Mouse (Mus musculus): ENCODE data around the gene Chd1. TPM values are rescaled to one million over a fixed set of nuclear protein-coding genes. Genes with fewer than 3 reads are reported as not detected.

The Chd1 gene
- polyA plus RNA-seq, 1 experiment from 2014 or later, result 14.5 TPM

DNA sequence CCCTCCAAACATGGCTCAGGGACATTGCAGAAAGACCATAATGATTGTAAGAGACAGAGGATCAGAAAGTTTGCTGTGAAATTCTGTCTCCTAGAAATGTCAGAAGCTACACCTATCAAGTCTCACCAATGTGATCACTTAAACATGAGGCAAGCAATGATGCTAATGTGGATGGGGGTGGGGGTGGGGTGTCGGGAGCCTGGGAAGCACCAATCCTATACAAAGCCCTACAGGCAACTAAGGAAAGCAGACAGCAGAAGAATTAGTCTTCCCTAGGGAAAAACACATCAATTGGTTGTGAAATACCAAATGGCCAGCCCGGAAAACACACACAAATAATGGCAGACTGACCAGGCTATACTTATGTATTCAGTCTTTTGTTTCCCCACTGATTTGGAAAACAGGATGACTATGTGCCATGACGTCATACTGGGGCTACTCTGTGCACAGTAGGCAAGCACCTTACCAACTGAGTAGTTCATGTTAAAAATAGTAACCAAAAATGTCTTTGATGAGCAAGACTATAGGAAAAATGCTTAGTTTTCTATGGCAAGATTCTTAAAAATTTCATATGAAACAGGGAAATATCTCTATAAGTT is 94.5 kb downstream of the Chd1 start:
- Histone ChIP-seq H3K4me1 (ENCODE audit: control insufficient read depth, insufficient read depth, low read length) (no peaks in the 10 kb centered on the region), H3K9me3 (replicated peaks; ENCODE audit: control insufficient read depth, low read length, poor library complexity, severe bottlenecking) (no peaks in the 10 kb centered on the region), H3K36me3 (ENCODE audit: control insufficient read depth, insufficient read depth, low read length) (no peaks in the 10 kb centered on the region), H3K27ac (ENCODE audit: low read length) (no peak overlapping the region), H3K4me2 (ENCODE audit: low read length) (no peak overlapping the region), H3K4me3 (ENCODE audit: low read depth, low read length) (no peak overlapping the region), H3K27me3 (ENCODE audit: control insufficient read depth, insufficient read depth, low read depth, low read length) (no peaks in the 10 kb centered on the region), H3K9ac (ENCODE audit: low read depth, low read length) (no peak overlapping the region)
- no peak for ATAC-seq
- 56% methylated on average over 3 of the region's 3 CpGs for WGBS

DNA sequence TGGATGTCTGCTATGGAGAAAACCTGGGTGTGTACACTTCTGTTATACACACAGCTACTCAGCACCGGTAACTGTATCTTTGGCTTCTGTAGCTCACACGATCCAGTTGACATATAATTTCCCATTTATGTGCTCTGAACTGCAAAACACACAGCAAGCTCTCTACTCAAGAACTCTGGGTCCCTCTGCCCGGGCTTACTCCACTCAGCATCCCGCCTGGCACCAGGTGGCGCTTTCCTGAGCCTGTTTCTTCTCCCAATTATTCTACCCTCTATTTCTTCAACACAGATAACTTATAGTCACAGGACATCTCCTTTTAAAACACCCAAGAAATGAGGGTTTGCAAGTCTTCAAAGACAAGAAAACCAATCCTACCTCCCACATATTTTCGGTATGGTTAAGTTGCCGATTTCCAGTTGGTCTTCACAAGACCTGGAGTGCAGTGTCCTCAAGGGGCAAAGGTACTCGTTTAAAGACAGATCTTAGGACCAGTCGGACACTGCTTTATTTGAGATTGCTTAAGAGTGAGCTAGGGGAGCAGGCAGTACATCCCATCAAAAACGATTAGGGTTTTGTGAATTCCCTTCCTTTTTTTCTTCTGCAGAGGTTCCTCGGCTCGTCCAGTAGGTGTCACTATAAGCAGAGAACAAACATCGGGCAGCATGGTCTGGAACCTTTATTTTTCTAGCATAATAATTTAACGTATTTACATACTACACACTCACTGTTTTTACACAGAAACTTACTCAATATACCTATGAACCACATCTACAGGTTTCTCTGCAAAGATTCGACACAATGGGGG is 99.4 kb downstream of the Chd1 start:
- peaks cover 11% of the 10 kb centered on the region for H3K36me3 ChIP-seq (ENCODE audit: control insufficient read depth, insufficient read depth, low read length)
- H3K27me3 ChIP-seq (ENCODE audit: control insufficient read depth, insufficient read depth, low read depth, low read length), result no peaks in the 10 kb centered on the region
- peaks cover 14% of the 10 kb centered on the region for H3K4me1 ChIP-seq (ENCODE audit: control insufficient read depth, insufficient read depth, low read length)
- H3K27ac ChIP-seq (ENCODE audit: low read length), result no peak overlapping the region
- H3K9ac ChIP-seq (ENCODE audit: low read depth, low read length), result no peak overlapping the region
- no peak overlapping the region for H3K4me3 ChIP-seq (ENCODE audit: low read depth, low read length)
- H3K4me2 ChIP-seq (ENCODE audit: low read length), result no peak overlapping the region
- peak; percentile 55 for ATAC-seq
- H3K9me3 ChIP-seq (replicated peaks; ENCODE audit: control insufficient read depth, low read length, poor library complexity, severe bottlenecking), result no peaks in the 10 kb centered on the region
- 52% methylated on average over 15 of the region's 15 CpGs for WGBS

DNA sequence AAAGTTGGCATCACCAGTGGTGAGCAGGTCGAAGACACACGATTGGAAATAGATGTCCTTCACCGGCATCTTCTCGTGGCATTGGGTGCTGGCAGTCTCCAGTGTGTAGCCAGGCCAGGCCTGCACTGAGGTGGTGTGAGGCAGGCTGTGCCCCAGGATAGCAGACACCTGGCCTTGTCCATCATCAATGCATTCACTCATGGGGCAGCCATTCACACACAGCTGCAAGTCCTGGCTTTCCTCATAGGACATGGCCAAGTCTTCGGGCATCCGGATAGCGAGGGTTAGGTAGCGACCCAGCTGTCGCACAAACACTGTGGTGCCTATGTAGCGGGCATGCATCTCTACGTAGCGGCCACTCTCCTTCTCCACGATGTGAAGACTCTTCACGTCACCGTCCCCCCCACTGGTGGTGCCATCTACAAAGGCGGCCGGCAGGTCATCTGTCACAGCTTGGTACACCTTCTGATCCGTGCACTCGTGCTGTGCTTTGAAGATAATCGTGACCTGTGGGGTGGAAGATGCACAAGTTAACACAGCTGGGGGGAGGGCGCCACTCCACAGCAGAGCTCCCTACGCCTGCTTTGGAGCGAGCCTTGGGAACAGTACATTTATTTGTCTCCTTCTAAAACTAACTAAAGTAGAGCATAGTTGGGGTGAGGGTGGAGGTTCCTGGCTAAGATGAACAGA is 102.7 kb downstream of the Chd1 start:
- WGBS, result 81% methylated on average over 23 of the region's 23 CpGs
- Histone ChIP-seq H3K4me1 (ENCODE audit: control insufficient read depth, insufficient read depth, low read length) (peaks cover 35% of the 10 kb centered on the region), H3K27me3 (ENCODE audit: control insufficient read depth, insufficient read depth, low read depth, low read length) (no peaks in the 10 kb centered on the region), H3K4me2 (ENCODE audit: low read length) (no peak overlapping the region), H3K27ac (ENCODE audit: low read length) (no peak overlapping the region), H3K9ac (ENCODE audit: low read depth, low read length) (no peak overlapping the region), H3K36me3 (ENCODE audit: control insufficient read depth, insufficient read depth, low read length) (peaks cover 11% of the 10 kb centered on the region), H3K4me3 (ENCODE audit: low read depth, low read length) (no peak overlapping the region), H3K9me3 (replicated peaks; ENCODE audit: control insufficient read depth, low read length, poor library complexity, severe bottlenecking) (no peaks in the 10 kb centered on the region)
- ATAC-seq, result no peak

DNA sequence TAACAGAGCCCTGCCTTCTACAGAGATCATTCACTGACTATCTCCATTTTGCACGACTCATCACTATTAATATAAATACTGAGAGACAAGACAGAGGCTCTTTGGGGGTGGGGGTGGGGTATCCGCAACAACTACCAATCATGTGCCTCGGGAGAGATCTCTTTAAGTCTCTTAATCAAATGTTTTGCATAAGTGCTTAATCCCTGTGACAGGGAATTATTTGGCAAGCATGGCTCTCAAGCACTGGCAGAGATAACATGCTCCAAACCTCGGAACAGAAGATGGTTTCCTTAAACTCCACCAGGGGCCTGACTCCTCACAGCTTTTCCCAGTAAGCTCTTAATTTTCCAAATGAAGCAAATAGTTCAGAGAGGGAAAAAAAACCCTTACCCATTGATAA is 103.2 kb downstream of the Chd1 start:
- no peaks in the 10 kb centered on the region for H3K27me3 ChIP-seq (ENCODE audit: control insufficient read depth, insufficient read depth, low read depth, low read length)
- no peak overlapping the region for H3K4me3 ChIP-seq (ENCODE audit: low read depth, low read length)
- H3K4me1 ChIP-seq (ENCODE audit: control insufficient read depth, insufficient read depth, low read length), result peaks cover 35% of the 10 kb centered on the region
- no peak overlapping the region for H3K9ac ChIP-seq (ENCODE audit: low read depth, low read length)
- H3K27ac ChIP-seq (ENCODE audit: low read length), result no peak overlapping the region
- H3K4me2 ChIP-seq (ENCODE audit: low read length), result no peak overlapping the region
- peaks cover 11% of the 10 kb centered on the region for H3K36me3 ChIP-seq (ENCODE audit: control insufficient read depth, insufficient read depth, low read length)
- ATAC-seq, result no peak
- H3K9me3 ChIP-seq (replicated peaks; ENCODE audit: control insufficient read depth, low read length, poor library complexity, severe bottlenecking), result no peaks in the 10 kb centered on the region
- 26% methylated on average over 4 of the region's 4 CpGs for WGBS

DNA sequence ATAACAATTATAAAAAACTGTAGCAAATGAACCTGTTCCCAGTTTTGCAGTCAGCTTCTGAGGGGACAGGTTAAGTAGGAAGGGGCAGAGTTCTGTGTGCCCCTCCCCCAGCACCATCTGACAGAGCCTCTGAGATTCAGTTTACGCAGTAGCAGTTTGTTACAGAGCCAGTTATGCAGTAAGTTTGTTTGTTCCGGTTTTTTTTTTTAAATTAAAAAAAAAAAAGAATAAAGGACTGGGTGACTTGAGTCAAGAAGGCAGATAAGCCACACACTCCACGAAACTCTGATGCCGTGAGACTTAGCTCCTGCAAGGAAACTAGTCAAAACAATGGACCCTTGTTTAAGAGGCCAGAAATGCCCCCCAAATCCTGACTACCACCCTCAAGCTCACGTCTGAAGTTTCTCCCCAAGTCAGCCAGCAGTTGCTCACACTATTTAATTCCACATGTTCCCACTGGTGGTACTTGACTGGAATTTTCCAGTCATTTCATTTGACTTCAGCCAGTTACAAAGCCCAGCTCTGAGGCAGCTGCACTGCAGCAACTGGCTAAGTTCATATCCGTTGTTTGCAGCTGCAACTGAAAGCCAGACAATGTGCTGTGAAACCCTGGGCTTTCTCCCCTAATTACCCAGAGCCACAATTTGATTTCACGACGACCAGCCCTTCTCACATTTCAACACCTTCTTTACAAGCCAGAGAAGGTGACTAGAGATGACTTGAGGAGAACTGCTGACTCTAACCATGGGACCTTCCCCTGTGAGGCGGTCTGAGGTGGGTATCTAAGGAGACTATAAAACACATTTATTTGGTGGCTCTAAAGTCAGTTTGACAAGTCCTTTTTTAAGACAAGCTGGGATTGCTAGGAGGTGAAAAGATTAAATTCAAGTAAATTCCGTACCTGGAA is 104.0 kb downstream of the Chd1 start:
- peak overlapping the region; percentile 18; the same call in 1 of the 2 replicates for H3K27ac ChIP-seq (ENCODE audit: low read length)
- no peaks in the 10 kb centered on the region for H3K27me3 ChIP-seq (ENCODE audit: control insufficient read depth, insufficient read depth, low read depth, low read length)
- peaks cover 35% of the 10 kb centered on the region for H3K4me1 ChIP-seq (ENCODE audit: control insufficient read depth, insufficient read depth, low read length)
- H3K4me3 ChIP-seq (ENCODE audit: low read depth, low read length), result no peak overlapping the region
- H3K9me3 ChIP-seq (replicated peaks; ENCODE audit: control insufficient read depth, low read length, poor library complexity, severe bottlenecking), result no peaks in the 10 kb centered on the region
- ATAC-seq, result no peak
- H3K36me3 ChIP-seq (ENCODE audit: control insufficient read depth, insufficient read depth, low read length), result peaks cover 11% of the 10 kb centered on the region
- no peak overlapping the region for H3K9ac ChIP-seq (ENCODE audit: low read depth, low read length)
- H3K4me2 ChIP-seq (ENCODE audit: low read length), result no peak overlapping the region
- 23% methylated on average over 10 of the region's 10 CpGs for WGBS

DNA sequence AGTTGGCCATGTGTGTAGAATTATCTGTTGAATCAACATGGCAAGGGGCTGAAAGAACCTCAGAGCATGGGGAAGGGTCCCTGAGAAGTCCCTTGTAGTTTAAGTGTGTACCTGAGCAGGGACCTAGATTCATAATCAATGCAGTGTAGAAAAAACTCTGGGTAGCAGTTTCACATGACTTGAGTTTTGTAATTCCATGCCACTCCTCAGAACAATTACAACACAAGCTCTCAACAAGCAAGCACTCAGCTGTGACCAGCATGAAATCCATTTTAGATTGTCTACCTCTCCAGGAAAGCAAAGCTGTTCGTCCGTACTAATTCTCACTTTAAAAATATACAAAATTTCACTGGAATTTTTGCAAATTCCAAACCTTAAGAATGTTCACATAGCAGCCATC is 105.2 kb downstream of the Chd1 start:
- H3K4me3 ChIP-seq (ENCODE audit: low read depth, low read length), result no peak overlapping the region
- H3K27me3 ChIP-seq (ENCODE audit: control insufficient read depth, insufficient read depth, low read depth, low read length), result no peaks in the 10 kb centered on the region

DNA sequence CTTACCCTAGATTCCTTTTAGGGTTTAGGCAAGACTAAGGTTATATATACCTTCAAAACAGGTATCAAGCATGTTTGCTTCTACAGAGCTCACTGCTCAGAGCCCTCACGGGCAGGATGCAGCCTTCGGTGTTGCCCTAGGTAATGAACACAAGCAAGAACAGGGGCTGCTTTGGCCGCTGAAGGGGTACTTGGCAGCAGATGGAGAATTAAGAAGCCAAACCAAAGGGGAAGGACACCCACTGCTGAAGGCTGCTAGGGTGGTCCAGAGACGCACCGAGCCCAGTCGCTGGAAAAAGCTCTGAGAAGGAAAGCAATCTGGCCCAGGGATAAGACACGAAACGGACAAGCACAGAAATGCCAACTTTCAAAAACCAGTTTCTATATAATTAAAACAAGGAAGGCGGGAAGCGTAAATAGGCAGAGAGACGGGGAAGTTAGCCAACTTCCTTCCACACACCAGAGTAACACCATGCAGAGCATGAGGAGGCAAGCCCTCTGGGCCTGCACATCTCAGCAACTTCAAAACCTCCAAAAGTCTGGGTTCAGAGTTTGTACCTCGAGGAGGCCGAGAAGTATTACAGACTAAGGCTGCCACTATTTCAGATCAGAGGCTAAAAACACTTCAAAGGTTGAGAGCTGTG is 107.5 kb downstream of the Chd1 start:
- ATAC-seq, result no peak
- Histone ChIP-seq H3K9me3 (replicated peaks; ENCODE audit: control insufficient read depth, low read length, poor library complexity, severe bottlenecking) (no peaks in the 10 kb centered on the region), H3K4me3 (ENCODE audit: low read depth, low read length) (no peak overlapping the region), H3K36me3 (ENCODE audit: control insufficient read depth, insufficient read depth, low read length) (peaks cover 5% of the 10 kb centered on the region), H3K9ac (ENCODE audit: low read depth, low read length) (no peak overlapping the region), H3K27ac (ENCODE audit: low read length) (no peak overlapping the region), H3K27me3 (ENCODE audit: control insufficient read depth, insufficient read depth, low read depth, low read length) (no peaks in the 10 kb centered on the region), H3K4me2 (ENCODE audit: low read length) (no peak overlapping the region), H3K4me1 (ENCODE audit: control insufficient read depth, insufficient read depth, low read length) (peaks cover 55% of the 10 kb centered on the region)
- WGBS, result 70% methylated on average over 13 of the region's 13 CpGs

More for the DNA sequence above, 105.2 kb downstream of the Chd1 start:
- peaks cover 11% of the 10 kb centered on the region for H3K36me3 ChIP-seq (ENCODE audit: control insufficient read depth, insufficient read depth, low read length)
- no peak overlapping the region for H3K4me2 ChIP-seq (ENCODE audit: low read length)
- no peaks in the 10 kb centered on the region for H3K9me3 ChIP-seq (replicated peaks; ENCODE audit: control insufficient read depth, low read length, poor library complexity, severe bottlenecking)
- no peak overlapping the region for H3K9ac ChIP-seq (ENCODE audit: low read depth, low read length)
- ATAC-seq, result no peak
- H3K27ac ChIP-seq (ENCODE audit: low read length), result no peak overlapping the region
- WGBS, result 57% methylated on average over 2 of the region's 2 CpGs
- H3K4me1 ChIP-seq (ENCODE audit: control insufficient read depth, insufficient read depth, low read length), result peaks cover 43% of the 10 kb centered on the region

DNA sequence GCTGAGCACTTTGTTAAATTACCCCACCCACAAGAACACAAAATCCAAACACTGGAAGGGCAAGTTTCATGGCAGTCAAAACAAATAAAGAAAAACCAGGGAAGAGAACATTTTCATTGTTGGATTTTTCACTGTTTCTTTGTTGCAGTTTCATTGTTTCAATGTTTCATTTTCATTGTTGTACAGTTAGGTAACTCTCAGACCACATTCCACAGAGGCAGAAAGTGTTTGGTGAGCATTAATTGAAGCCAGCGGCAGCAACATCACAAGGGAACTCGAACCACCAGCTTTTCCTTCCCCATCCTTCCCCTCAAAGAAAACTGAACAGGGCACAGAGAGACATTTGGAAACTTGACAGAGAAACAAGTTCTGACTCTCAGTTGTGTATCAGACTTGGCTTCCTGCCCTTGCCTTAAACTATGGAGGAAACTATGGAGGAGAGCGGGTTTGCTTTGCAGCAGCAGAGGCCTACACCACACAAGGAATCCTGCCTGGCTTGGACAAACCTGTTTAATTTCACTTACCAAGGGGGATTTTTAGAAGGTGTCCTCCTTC is 109.0 kb downstream of the Chd1 start:
- Histone ChIP-seq H3K4me2 (ENCODE audit: low read length) (no peak overlapping the region), H3K9me3 (replicated peaks; ENCODE audit: control insufficient read depth, low read length, poor library complexity, severe bottlenecking) (no peaks in the 10 kb centered on the region), H3K9ac (ENCODE audit: low read depth, low read length) (no peak overlapping the region), H3K4me3 (ENCODE audit: low read depth, low read length) (no peak overlapping the region), H3K27me3 (ENCODE audit: control insufficient read depth, insufficient read depth, low read depth, low read length) (no peaks in the 10 kb centered on the region), H3K4me1 (ENCODE audit: control insufficient read depth, insufficient read depth, low read length) (peaks cover 54% of the 10 kb centered on the region), H3K36me3 (ENCODE audit: control insufficient read depth, insufficient read depth, low read length) (peaks cover 4% of the 10 kb centered on the region; the same call in 1 of the 2 replicates), H3K27ac (ENCODE audit: low read length) (no peak overlapping the region)
- ATAC-seq, result no peak
- 74% methylated on average over 3 of the region's 3 CpGs for WGBS
